Mouse (Mus musculus): ENCODE measurements at regions not wholly inside any gene's neighbourhood (a gene's known extent, or its start where the extent isn't known, plus 50 kb on each side); places are given as distances from the start of the nearest gene placed in this dataset.
A peak's percentile ranks its signal among the peaks of the same experiment; 100 is the strongest.

- no peak for ATAC-seq
- Histone ChIP-seq H3K27me3 (replicated peaks; ENCODE audit: control insufficient read depth, insufficient read depth, low read length) (no peaks in the 10 kb centered on the region), H3K36me3 (ENCODE audit: control insufficient read depth, insufficient read depth, low read length) (no peaks in the 10 kb centered on the region), H3K27ac (ENCODE audit: low read length) (no peak overlapping the region), H3K4me3 (ENCODE audit: low read length) (no peak overlapping the region), H3K9me3 (ENCODE audit: control insufficient read depth, low read length) (no peaks in the 10 kb centered on the region), H3K9ac (ENCODE audit: low read depth, low read length) (no peak overlapping the region), H3K4me1 (ENCODE audit: control insufficient read depth, insufficient read depth, low read length) (no peaks in the 10 kb centered on the region), H3K4me2 (ENCODE audit: low read depth, low read length) (no peak overlapping the region)
- WGBS, result 87% methylated on average over 4 of the region's 4 CpGs
These were observed 97.5 kb upstream of the Sash1 start for GRCm38 (mm10) chr10:8983347-8983746.

- no peak overlapping the region for H3K4me3 ChIP-seq (ENCODE audit: low read length)
- H3K9ac ChIP-seq (ENCODE audit: low read depth, low read length), result no peak overlapping the region
- H3K27me3 ChIP-seq (replicated peaks; ENCODE audit: control insufficient read depth, insufficient read depth, low read length), result no peaks in the 10 kb centered on the region
- ATAC-seq, result peak; percentile 16; the same call in 1 of the 2 replicates
- WGBS, result 50% methylated on average over 1 of the region's 1 CpGs
- no peaks in the 10 kb centered on the region for H3K9me3 ChIP-seq (ENCODE audit: control insufficient read depth, low read length)
- H3K4me2 ChIP-seq (ENCODE audit: low read depth, low read length), result no peak overlapping the region
- H3K36me3 ChIP-seq (ENCODE audit: control insufficient read depth, insufficient read depth, low read length), result no peaks in the 10 kb centered on the region
- no peak overlapping the region for H3K27ac ChIP-seq (ENCODE audit: low read length)
- no peaks in the 10 kb centered on the region for H3K4me1 ChIP-seq (ENCODE audit: control insufficient read depth, insufficient read depth, low read length)
These were observed 94.7 kb upstream of the Sash1 start for GRCm38 (mm10) chr10:8980568-8980967.

DNA sequence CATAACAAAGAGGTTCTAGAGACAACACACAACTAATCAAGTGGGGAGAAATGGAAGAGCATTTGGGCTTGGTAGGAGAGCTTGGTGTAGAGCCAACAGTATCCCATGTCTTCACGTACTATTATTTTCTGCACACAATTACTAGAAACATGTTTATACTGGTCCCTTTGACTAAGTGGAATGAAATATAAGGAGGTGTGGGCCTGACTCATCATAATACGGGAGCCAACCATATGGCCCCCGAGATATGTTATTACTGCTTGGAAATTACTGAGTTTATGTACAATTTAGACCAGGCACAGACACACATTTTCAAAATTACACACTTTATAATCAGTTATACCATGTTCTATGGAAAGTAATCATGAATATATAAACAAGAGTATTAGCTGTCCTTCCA lies 92.7 kb upstream of the Sash1 start:
- Histone ChIP-seq H3K4me3 (ENCODE audit: low read length) (no peak overlapping the region), H3K4me2 (ENCODE audit: low read depth, low read length) (no peak overlapping the region), H3K9ac (ENCODE audit: low read depth, low read length) (no peak overlapping the region), H3K27me3 (replicated peaks; ENCODE audit: control insufficient read depth, insufficient read depth, low read length) (no peaks in the 10 kb centered on the region), H3K27ac (ENCODE audit: low read length) (no peak overlapping the region), H3K4me1 (ENCODE audit: control insufficient read depth, insufficient read depth, low read length) (no peaks in the 10 kb centered on the region), H3K9me3 (ENCODE audit: control insufficient read depth, low read length) (no peaks in the 10 kb centered on the region), H3K36me3 (ENCODE audit: control insufficient read depth, insufficient read depth, low read length) (no peaks in the 10 kb centered on the region)
- no peak for ATAC-seq
- 86% methylated on average over 3 of the region's 3 CpGs for WGBS

DNA sequence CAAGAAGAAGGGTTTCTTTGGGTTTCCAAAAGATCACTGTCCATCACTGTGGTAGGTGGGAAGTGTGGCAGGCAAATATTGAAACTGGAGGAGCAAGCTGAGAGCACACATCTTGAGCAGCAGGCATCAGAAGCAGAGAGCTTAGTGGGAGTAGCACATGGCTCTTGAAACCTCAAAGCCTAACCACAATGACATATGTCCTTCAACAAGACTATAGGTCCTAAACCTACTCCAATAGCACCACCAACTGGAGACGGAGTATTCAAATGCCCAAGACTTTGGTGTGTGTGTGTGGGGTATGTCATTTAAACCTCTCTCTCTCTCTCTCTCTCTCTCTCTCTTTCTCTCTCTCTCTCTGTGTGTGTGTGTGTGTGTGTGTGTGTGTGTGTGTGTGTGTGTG lies 88.1 kb upstream of the Sash1 start:
- ATAC-seq, result peak; percentile 34; the same call in 1 of the 2 replicates
- no peaks in the 10 kb centered on the region for H3K36me3 ChIP-seq (ENCODE audit: control insufficient read depth, insufficient read depth, low read length)
- no peaks in the 10 kb centered on the region for H3K9me3 ChIP-seq (ENCODE audit: control insufficient read depth, low read length)
- peak overlapping the region; percentile 3; the same call in 1 of the 2 replicates for H3K27ac ChIP-seq (ENCODE audit: low read length)
- no peaks in the 10 kb centered on the region for H3K27me3 ChIP-seq (replicated peaks; ENCODE audit: control insufficient read depth, insufficient read depth, low read length)
- peaks cover 4% of the 10 kb centered on the region; the same call in 1 of the 2 replicates for H3K4me1 ChIP-seq (ENCODE audit: control insufficient read depth, insufficient read depth, low read length)
- H3K9ac ChIP-seq (ENCODE audit: low read depth, low read length), result no peak overlapping the region
- no peak overlapping the region for H3K4me3 ChIP-seq (ENCODE audit: low read length)
- 65% methylated on average over 1 of the region's 1 CpGs for WGBS
- H3K4me2 ChIP-seq (ENCODE audit: low read depth, low read length), result no peak overlapping the region

GRCm38 (mm10) chr10:8972789-8973551 lies 87.1 kb upstream of the Sash1 start:
- 48% methylated on average over 8 of the region's 8 CpGs for WGBS
- peak; percentile 78 for ATAC-seq
- H3K4me2 ChIP-seq (ENCODE audit: low read depth, low read length), result no peak overlapping the region
- no peak overlapping the region for H3K9ac ChIP-seq (ENCODE audit: low read depth, low read length)
- peaks cover 7% of the 10 kb centered on the region; the same call in 1 of the 2 replicates for H3K4me1 ChIP-seq (ENCODE audit: control insufficient read depth, insufficient read depth, low read length)
- H3K4me3 ChIP-seq (ENCODE audit: low read length), result no peak overlapping the region
- no peaks in the 10 kb centered on the region for H3K36me3 ChIP-seq (ENCODE audit: control insufficient read depth, insufficient read depth, low read length)
- peak overlapping the region; percentile 43 for H3K27ac ChIP-seq (ENCODE audit: low read length)
- H3K27me3 ChIP-seq (replicated peaks; ENCODE audit: control insufficient read depth, insufficient read depth, low read length), result no peaks in the 10 kb centered on the region
- no peaks in the 10 kb centered on the region for H3K9me3 ChIP-seq (ENCODE audit: control insufficient read depth, low read length)

DNA sequence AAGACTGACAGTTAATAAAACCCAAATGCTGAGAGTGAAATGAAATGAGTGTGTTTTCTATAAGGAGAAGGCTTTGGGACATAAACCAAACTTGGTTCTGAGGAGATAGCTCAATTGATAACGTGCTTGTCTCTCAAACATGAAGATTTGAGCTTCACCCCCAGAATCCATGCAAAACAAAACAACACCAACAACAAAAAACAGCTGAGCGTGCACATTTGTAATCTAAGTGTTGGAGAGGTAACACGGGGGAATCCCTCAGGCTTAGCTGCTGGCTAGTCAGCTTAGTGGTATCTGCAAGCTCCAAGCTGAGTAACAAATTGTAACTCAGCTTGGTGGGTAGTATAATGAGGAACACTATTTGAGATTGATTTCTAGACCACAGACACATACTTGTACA lies 84.9 kb upstream of the Sash1 start:
- Histone ChIP-seq H3K4me3 (ENCODE audit: low read length) (no peak overlapping the region), H3K27me3 (replicated peaks; ENCODE audit: control insufficient read depth, insufficient read depth, low read length) (no peaks in the 10 kb centered on the region), H3K4me1 (ENCODE audit: control insufficient read depth, insufficient read depth, low read length) (peaks cover 8% of the 10 kb centered on the region), H3K36me3 (ENCODE audit: control insufficient read depth, insufficient read depth, low read length) (no peaks in the 10 kb centered on the region), H3K4me2 (ENCODE audit: low read depth, low read length) (no peak overlapping the region), H3K9ac (ENCODE audit: low read depth, low read length) (no peak overlapping the region), H3K9me3 (ENCODE audit: control insufficient read depth, low read length) (no peaks in the 10 kb centered on the region), H3K27ac (ENCODE audit: low read length) (no peak overlapping the region)
- WGBS, result 82% methylated on average over 3 of the region's 3 CpGs
- ATAC-seq, result no peak

- peaks cover 8% of the 10 kb centered on the region for H3K4me1 ChIP-seq (ENCODE audit: control insufficient read depth, insufficient read depth, low read length)
- no peaks in the 10 kb centered on the region for H3K36me3 ChIP-seq (ENCODE audit: control insufficient read depth, insufficient read depth, low read length)
- no peaks in the 10 kb centered on the region for H3K27me3 ChIP-seq (replicated peaks; ENCODE audit: control insufficient read depth, insufficient read depth, low read length)
- H3K27ac ChIP-seq (ENCODE audit: low read length), result no peak overlapping the region
- no peak overlapping the region for H3K9ac ChIP-seq (ENCODE audit: low read depth, low read length)
- no peak for ATAC-seq
- H3K4me2 ChIP-seq (ENCODE audit: low read depth, low read length), result no peak overlapping the region
- H3K4me3 ChIP-seq (ENCODE audit: low read length), result no peak overlapping the region
- H3K9me3 ChIP-seq (ENCODE audit: control insufficient read depth, low read length), result no peaks in the 10 kb centered on the region
These were observed 83.7 kb upstream of the Sash1 start for GRCm38 (mm10) chr10:8969586-8969985.

DNA sequence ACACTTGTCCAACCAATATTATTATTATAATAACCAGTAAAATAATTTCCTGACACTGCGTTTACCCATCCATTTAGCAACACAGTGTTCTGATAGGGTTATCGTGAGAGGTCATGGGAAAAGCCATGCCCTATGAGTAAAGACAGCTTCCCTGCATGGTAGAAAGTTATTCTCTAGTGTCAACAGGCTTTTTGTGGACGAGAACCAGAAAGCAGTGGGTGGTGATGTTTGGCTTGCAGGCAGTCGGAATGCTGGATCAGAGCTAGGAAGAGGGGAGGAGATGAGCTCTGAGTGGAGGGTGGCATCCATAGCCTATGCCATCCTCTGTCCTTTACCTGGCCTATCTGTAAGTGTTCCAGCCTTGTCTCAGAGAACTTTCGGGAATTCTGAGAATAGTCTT lies 83.1 kb upstream of the Sash1 start:
- H3K4me2 ChIP-seq (ENCODE audit: low read depth, low read length), result no peak overlapping the region

DNA sequence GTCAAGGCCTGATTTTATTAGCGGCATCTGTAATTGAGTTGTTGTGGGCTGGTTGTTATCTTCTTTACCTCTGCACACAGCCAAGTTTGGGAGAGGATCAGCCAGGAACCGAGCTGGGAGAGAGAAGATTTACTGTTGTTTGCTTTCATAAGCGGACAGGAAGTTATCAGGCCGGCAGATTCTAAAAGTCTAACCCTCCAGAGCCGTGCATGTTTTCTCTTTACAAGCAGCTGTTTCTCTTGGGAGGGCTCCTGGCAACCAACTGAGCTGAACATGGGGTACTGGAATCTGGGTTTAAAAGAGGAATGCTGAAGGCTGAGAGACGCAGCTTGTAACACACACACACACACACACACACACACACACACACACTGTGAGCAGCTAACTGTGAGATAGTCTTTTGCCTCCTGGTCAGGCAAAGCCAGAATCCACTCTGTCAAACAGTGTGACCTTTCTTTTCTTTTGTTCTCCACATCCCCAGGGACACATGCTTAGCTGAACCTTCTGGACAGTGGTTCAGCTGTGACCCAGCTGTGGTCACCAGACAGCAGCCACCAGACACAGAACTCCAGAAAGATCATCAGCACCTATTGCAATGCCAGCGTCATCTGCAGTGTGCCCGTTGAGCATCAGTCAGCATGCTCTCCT lies 82.5 kb upstream of the Sash1 start:
- Histone ChIP-seq H3K9me3 (ENCODE audit: control insufficient read depth, low read length) (no peaks in the 10 kb centered on the region), H3K4me1 (ENCODE audit: control insufficient read depth, insufficient read depth, low read length) (peaks cover 8% of the 10 kb centered on the region), H3K27me3 (replicated peaks; ENCODE audit: control insufficient read depth, insufficient read depth, low read length) (no peaks in the 10 kb centered on the region), H3K36me3 (ENCODE audit: control insufficient read depth, insufficient read depth, low read length) (no peaks in the 10 kb centered on the region), H3K27ac (ENCODE audit: low read length) (peak overlapping the region; percentile 43), H3K4me3 (ENCODE audit: low read length) (no peak overlapping the region), H3K9ac (ENCODE audit: low read depth, low read length) (no peak overlapping the region), H3K4me2 (ENCODE audit: low read depth, low read length) (no peak overlapping the region)
- WGBS, result 26% methylated on average over 8 of the region's 8 CpGs
- peak; percentile 75 for ATAC-seq

More for the DNA sequence above, 83.1 kb upstream of the Sash1 start:
- Histone ChIP-seq H3K9me3 (ENCODE audit: control insufficient read depth, low read length) (no peaks in the 10 kb centered on the region), H3K4me1 (ENCODE audit: control insufficient read depth, insufficient read depth, low read length) (peaks cover 8% of the 10 kb centered on the region), H3K9ac (ENCODE audit: low read depth, low read length) (no peak overlapping the region), H3K27me3 (replicated peaks; ENCODE audit: control insufficient read depth, insufficient read depth, low read length) (no peaks in the 10 kb centered on the region), H3K4me3 (ENCODE audit: low read length) (no peak overlapping the region), H3K36me3 (ENCODE audit: control insufficient read depth, insufficient read depth, low read length) (no peaks in the 10 kb centered on the region), H3K27ac (ENCODE audit: low read length) (peak overlapping the region; percentile 43; the same call in 1 of the 2 replicates)
- WGBS, result 61% methylated on average over 5 of the region's 5 CpGs
- no peak for ATAC-seq
